Mouse (Mus musculus) large intestine, adult 2 months (tissue): Measurements from ENCODE around the gene Apoc4. TPM values are rescaled to one million over a fixed set of nuclear protein-coding genes. Genes with fewer than 3 reads are reported as not detected.
A peak's percentile ranks its signal among the peaks of the same experiment; 100 is the strongest.

Source experiments
- DNase-seq: peaks from one replicate; pipeline ENCODE4 v3.0.0-alpha.2; 2012; ENCODE audit warnings: low read depth, low spot score
- WGBS: fragments of 180-500 bp; shearing (Covaris S2); methylation state at CpG from one replicate; pipeline ENCODE4 v1.1.7; 2018; 5-methylcytosine and 5-hydroxymethylcytosine counted together
- polyA plus RNA-seq: library from polyadenylated mRNA; depleted of rRNA; stranded (reverse); fragments of >200 nt; gene quantifications from 2 replicates; pipeline ENCODE4 v1.2.3, GENCODE M21; 2012

Gene Apoc4
- polyA plus RNA-seq, 1 experiment, result 1.3 TPM

DNA sequence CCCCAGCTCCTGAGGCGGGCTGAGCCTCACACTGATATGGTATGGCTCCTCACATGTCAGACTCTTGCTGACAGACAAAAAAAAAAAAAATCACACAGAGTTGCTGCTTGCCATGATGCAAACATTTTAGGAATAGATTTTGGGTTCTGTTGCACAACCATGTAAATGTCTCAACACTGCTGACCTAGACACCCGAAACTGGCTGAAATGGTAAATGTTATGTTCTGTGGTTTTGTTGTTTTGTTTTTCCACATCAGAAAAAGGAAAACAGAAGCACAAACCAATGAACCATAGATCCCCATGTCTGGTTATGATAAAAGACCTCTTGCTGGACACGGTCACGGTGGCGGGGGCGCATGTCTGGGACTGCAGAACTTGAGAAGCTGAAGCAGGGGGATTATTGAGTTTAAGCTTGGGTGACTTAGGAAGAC lies 2.5 kb upstream of the Apoc4 start:
- WGBS, result 85% methylated on average over 6 of the region's 6 CpGs
- DNase-seq, result no peak

DNA sequence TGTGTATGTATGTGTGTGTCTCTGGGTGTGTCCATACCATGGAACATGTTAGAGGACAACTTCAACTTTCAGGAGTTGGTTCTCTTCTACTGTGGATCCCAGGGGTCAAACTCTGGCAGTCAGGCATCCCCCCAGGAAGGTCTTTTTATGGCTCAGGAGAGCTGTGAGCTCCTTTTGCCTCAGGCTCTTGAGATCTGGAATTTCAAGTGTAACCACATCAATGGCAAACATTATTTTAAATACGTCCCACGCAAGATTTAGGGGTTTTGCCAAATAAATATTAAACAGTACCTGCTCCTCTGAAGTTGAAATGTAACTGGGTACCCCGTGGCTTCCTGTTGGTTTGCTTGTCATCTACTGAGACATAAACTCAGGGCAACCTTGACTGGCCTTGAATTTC lies 1.7 kb upstream of the Apoc4 start:
- no peak for DNase-seq
- 55% methylated on average over 3 of the region's 3 CpGs for WGBS

DNA sequence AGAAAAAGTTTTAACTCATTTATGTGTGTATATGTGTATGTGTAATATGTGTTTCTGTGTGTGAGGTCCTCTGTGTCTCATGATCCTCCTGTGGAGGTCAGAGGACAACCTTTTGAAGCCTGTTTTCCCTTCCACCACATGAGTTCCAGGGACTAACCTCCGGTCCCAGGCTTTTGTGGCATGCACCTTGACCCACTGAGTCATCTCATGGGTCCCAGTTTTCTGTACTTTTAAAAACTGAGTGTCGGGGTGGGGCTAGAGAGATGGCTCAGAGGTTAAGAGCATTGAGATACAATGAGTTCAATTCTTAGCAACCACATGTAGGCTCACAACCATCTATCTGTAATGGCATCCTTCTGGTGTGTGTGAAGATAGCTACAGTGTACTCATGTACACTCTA lies 577 bp downstream of the Apoc4 start:
- no peak for DNase-seq
- 56% methylated on average over 2 of the region's 2 CpGs for WGBS

DNA sequence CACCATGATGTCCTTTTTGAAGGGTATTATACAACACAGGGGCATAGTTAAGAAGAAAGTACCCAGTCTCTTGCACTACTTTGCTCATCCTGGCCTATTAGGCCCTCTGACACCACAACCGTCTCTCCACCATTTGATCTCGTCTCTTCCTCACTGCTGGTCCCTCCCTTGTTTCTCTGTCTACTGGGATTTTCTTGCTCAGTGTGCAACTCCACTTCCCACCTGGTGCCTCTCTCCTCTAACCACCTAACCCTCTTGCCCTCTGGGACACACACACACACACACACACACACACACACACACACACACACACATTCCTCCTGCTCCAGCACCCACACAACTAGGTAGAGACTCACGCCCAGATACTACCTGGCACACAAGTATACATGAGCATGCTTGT lies 2.4 kb downstream of the Apoc4 start:
- 93% methylated on average over 3 of the region's 3 CpGs for WGBS
- DNase-seq, result no peak

DNA sequence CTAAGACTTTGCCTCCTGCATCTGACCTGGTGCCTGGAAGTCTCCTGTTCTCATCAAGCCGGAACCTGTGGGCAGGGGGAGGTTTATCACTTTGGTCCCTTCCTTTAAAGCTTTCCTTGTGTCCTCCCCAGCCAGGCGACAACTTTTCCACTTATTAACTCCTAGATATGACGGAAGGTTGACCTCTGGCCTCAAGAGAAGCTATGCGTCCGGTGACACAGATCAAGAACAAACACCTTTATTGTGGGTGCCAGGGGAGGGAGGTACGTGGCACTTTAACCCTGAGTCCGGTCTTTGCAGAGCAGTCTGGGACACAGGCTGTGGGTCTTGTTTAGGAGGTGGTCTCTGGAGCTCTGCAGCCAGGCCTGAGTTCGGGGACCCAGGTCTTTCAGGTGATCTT lies 3.4 kb downstream of the Apoc4 start, which contains the start of gene Apoc2:
Gene Apoc2 (minus strand): TSS at position 70 of the 400 bp plus-strand sequence.
- 42% methylated on average over 8 of the region's 8 CpGs for WGBS
- DNase-seq, result peak; percentile 58

DNA sequence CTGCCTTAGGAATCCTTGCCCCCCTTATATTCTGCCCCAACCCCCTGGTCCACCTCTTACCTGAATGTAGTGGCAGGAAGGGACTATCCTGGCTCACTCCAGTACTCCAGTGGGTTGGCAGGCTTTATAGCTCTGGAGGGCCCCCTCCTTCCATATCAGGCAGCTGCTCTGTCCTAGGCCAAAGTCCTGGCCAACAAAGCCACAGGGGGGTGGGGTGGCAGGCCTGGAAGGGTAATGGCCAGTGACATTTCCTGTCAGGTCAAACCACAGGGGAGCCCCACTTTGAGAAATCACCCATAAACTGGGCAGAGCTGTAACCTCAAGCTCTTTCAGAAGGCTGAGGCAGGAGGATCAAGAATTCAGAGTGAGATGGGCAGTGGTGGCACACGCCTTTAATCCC lies 4.6 kb downstream of the Apoc4 start:
- DNase-seq, result no peak
- 67% methylated on average over 1 of the region's 1 CpGs for WGBS

DNA sequence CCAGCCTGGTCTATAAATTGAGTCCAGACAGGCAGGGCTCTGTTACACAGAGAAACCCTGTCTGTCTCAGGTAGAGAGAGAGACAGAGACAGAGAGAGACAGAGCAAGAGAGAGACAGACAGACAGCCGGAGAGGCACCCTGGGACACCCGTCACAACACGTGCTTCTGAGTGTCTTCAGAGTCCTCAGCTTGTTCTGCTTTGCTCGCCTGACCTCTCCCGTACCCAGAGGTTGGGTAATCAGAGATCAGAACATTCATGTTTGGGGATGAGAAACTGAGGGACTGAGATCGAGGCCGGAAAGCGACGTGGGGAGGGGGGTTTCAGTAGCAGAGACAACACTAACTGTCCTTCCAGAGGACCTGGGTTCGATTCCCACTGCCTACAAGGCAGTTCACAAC lies 5.5 kb downstream of the Apoc4 start:
- no peak for DNase-seq
- 85% methylated on average over 10 of the region's 10 CpGs for WGBS

DNA sequence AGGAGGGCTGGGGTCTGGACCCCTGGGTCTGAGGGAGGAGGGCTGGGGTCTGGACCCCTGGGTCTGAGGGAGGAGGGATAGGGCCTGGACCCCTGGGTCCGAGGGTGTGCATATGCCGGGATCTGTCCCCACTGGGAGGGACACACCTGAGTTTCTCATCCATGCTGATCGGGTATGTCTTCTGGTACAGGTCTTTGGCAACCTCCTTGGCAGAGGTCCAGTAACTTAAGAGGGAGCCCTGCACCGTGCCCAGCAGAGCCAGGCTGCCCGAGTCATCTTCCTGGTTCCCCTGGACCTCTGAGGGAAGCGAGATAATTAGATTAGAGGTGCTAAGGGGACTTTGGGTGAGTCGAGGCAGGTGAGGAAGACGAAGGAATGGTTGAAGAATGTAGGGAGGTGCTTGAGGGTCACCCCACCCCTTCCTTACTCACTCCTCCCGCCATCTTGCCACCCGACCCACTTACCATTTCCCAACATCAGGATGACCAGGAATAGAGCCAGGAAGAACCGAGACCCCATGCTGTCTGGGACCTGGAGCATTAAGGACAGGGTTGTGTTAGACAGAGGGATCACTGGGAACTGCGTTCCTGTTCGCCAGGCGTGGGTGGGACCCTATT lies 8.1 kb downstream of the Apoc4 start:
- DNase-seq, result no peak
- WGBS, result 44% methylated on average over 14 of the region's 14 CpGs

DNA sequence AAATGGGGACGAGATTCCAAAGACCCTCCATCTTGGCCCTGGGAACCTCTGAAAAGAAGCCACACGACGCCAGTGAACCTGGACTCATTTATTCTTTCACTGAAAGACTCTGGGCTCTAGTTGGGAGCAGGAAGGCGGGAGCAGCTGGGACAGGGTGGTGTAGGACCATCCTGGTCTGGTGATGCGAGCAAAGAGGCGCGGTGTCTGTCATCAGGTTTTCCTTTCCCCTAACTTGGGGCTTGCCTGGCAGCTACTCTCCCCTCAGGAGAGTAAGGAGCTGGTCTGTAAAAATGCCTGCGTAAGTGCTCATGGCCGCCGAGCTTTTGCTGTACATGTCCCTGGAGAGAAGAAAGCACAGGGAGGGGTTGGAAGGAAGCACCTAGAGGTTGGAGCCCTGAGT lies 9.8 kb downstream of the Apoc4 start:
- WGBS, result 79% methylated on average over 10 of the region's 10 CpGs
- no peak for DNase-seq

DNA sequence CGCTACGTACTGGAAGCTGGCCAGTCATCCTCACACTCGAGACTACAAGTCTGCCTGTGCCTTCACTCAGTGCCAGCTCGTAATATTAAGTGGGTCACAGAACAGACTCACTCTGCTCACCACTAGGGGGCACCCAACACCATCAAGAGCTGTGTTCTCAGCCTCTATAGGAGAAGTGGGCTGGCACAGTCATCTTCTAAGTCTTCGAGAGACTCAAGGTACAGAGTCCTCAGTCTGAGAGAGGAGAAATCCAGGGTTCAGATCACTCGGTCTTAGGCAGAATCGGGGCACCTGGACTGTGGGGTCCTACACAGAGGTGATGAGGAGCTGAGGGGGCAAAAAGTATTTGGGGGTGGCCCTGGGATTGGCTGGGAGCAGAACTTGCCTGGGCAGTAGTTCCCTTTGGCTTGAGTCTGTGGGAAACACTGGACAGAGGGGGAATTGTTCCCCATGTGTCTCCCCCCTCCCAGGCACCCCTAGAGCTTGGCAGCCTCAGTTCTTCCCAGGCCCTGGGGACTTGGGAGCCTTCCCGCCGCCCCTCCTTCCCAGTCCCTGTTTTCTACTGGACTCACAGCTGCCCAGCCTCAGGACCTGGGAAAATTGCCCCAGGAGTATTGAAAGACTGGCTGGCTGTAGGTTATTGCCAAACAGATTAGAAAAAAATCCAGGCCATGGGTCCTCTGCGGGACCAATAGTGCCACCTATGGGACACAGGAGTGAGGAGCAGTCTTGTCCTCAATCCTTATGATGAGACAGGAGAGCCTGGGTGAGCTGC lies 12.1 kb downstream of the Apoc4 start:
- 0% methylated on average over 10 of the region's 10 CpGs for WGBS
- DNase-seq, result peak; percentile 92

DNA sequence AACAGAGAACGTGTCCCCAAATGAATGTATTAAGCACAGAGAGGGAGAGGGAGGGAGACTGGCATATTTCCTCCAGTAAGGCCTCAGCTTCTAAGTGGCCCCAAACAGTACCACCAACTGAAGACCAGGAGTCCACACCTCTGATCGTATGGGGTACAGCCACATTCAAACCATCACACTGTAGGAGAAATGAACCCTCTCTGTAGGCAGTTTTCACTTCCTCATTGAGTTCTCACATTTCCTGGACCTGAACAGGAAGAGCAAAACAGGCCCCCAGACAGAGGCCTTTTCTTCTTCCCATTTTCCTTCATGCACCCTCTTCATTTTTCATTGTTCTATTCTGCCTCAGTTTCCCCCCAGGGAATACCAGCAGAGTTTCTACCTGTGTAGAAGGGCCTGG lies 13.8 kb downstream of the Apoc4 start:
- WGBS, result 84% methylated on average over 2 of the region's 2 CpGs
- no peak for DNase-seq

DNA sequence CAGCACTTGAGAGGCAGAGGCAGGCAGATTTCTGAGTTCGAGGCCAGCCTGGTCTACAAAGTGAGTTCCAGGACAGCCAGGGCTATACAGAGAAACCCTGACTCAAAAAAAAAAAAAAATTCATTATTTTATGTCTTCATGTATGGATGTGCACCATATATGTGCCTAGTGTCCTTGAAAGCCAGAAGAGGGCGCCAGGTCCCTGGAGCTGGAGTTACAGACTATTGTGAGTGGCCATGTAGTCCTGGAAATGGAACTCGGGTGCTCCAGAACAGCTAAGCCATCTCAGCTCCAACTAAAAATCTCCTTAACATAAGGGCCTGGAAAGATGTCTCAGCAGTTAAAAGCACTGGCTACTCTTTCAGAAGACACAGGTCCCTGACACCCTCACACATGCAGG lies 14.5 kb downstream of the Apoc4 start:
- WGBS, result 78% methylated on average over 3 of the region's 3 CpGs
- no peak for DNase-seq

DNA sequence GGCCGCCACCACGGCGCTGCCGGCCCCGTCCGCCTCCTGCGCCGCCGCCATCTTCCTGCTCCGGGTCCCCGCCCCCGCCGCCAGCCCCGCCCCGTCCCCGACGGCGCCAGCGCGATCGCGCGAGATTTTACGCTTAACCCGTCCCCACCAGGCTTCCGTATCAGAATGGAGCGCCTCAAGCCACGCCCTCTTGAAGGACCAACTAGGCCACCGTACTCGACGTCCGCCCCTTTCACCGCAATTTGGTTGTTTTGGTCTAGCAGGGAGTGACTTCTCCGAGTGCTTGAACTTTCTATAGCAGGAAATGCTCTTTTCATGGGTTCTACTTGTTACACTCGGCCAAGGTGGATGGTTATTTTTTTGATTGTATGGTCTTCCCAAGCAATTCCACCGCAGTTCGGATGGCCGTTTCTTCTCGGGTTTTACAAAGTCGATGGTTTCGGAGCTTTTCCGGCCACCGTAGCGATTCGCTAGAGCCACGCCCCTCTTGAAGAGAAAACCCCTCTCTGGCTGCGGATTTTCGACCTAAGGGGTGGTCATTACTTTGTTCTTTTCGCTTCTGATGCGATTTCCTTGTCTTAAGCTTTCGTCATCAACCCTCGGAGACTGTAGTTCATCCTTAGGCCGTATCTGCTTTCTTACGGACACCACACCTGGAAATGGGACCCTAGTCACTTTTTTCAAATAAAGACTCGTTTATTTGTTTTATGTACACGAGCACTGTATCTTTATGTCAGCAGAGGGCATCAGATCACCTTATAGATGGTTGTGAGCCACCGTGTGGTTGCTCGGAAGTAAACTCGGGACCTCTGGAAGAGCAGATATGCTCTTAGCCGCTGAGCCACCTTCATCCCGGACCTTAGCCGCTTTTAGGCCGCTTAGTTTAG lies 16.1 kb downstream of the Apoc4 start, which contains the start of gene Clptm1:
Gene Clptm1 (minus strand): TSS at position 79 of the 887 bp plus-strand sequence.
- under 1% methylated on average over 61 of the region's 63 CpGs for WGBS
- DNase-seq, result peak; percentile 89

DNA sequence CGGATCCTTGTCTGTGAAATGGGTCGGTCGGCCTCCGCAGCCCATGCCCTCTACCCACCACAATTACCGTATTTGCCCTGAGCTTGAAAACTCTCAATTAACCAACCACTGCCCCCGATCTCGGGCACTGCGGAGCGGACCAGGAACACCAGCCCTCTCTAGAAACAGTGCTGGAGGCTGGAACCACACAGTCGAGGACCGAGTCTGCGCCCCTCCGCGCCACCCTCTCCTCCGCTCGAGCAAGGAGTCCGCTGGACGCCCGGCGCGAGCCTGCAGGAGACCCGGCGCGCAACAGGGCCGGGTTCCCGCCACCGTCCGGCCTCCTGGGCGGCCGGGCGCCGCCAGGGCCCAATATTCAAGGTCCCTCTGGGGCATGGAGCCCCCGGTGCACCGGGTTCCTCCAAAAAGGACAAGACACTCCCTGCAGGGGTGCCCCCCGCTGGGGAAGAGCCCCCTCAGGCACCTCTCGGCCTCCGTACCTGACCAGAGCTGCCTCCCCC lies 16.8 kb downstream of the Apoc4 start:
- no peak for DNase-seq
- 1% methylated on average over 37 of the region's 37 CpGs for WGBS

DNA sequence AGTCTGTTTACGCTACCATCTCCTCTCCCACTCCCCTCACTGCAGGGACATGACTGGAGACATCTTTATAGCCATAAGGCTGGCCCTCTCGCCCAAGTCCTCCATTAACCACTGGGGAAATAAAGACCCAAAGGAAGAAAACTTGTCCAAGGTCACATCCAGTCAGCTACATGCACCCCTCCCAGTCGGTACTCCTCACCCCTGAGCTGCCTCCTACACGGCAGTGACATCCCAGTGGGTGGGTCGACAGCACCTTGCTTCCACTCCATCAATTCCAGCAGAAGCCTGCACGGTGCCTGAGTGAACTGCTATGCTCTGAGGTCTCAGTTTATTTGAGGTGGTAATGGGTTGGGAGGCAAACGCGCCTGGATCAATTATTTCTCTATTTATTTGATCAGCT lies 17.3 kb downstream of the Apoc4 start:
- 8% methylated on average over 8 of the region's 8 CpGs for WGBS

DNA sequence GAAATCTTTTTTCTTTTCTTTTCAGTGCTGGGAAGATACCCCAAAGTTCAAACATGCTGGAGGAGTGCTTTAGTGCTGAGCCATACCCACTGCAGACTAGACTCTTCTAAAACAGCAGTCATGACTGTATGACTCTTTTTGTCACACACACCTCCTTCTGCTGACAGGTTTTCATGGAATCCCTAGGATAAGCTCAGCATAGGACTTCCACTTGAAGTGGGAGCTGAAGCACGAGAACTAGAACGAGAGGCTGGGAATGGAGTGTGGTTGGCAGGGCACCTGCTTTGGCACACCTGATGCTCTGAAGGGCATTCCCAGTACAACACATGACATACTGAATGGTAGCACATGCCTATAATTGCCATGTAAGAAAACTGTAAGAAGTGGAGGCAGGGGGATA lies 28.7 kb downstream of the Apoc4 start:
- no peak for DNase-seq
- 95% methylated on average over 2 of the region's 2 CpGs for WGBS

More for the DNA sequence above, 17.3 kb downstream of the Apoc4 start:
- DNase-seq, result no peak

DNA sequence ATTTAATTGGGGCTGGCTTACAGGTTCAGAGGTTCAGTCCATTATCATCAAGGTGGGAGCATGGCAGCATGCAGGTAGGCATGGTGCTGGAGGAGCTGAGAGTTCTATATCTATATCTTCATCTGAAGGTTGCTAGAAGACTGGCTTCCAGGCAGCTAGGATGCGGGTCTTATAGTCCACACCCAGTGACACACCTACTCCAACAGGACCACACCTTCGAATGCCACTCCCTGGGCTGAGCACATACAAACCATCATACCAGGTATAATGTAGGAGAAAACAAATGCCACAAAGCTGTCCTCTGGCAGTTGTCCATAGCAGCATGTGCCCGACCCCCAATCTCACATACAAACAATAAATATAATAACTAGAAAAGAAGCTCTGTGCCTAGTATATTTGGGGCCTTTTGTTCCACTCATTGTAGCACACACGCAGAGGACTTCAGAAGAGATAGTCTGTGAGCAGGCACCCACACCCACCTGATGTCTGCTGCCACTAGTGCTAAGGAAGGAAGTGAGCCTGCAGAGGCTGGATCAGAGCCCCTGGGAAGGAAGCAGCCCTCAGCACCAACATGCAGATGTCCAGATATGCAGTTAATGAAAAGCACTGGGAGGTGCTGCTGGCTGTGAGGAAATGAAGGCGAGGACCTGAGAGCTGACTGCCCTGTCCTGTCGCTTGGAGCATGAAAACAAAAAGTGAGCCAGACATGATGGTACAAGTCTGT lies 30.1 kb downstream of the Apoc4 start:
- 56% methylated on average over 6 of the region's 6 CpGs for WGBS
- DNase-seq, result no peak

DNA sequence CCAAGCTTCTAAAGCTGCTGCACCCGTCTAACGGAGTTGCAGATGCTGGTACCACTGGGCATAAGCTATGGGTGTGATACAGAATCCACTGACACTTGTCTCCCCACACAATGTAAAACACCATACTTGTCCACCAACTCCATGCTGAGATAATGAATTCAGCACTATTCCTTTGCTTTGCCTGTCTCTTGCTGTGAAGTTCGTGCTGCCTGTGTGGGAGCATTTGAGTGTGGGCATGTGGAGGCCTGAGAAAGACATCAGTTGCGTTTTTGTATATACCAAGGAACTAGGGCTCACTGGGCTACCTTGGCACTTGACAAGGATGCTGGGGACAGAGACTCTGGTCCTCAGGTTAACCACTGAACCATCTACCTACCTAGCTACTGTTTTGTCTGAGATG lies 40.1 kb downstream of the Apoc4 start:
- DNase-seq, result no peak
- WGBS, result 90% methylated on average over 4 of the region's 4 CpGs

DNA sequence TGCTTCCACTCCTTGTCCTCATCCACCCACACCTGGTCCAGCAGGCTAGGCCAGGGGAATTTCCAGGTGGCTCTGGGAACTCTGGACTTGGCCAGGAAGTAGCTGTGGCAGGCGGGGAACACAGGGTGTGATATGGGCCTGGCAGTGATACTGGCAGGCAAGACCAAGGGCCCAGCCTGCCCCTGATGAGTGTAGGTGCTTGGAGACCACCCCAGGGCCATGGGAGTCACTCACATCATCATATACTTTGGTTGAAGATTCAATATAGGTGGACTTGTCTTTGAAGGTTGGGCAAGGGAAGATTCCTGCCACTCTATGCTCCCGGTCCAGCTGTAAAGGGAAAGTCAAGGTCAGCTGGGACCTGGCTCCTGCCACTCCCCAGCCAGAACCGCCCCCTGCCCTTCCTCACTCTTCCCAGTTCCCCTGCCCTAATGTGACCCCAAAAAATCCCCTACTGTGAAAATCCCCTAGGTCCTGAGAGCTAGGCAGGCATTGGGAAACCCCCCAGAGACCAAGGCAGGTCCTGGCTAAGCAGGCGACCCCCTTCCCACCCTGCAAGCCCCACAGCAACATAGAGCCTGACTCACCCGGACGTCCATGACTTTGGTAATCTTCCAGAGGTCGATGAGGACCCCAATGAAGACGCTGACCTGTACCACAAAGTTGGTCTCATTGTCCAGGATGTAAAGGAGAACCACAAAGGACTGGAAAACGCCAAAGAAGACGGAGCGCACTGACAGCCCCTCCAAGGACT lies 46.0 kb downstream of the Apoc4 start:
- 58% methylated on average over 11 of the region's 11 CpGs for WGBS
- no peak for DNase-seq
